Mouse (Mus musculus) lung, postnatal 10 days (tissue): ENCODE measurements around the gene Gm20662.
A peak's percentile ranks its signal among the peaks of the same experiment; 100 is the strongest.

Source experiments
- DNase-seq: peaks from one replicate; pipeline ENCODE4 v3.0.0; 2021

The Gm20662 gene

DNA sequence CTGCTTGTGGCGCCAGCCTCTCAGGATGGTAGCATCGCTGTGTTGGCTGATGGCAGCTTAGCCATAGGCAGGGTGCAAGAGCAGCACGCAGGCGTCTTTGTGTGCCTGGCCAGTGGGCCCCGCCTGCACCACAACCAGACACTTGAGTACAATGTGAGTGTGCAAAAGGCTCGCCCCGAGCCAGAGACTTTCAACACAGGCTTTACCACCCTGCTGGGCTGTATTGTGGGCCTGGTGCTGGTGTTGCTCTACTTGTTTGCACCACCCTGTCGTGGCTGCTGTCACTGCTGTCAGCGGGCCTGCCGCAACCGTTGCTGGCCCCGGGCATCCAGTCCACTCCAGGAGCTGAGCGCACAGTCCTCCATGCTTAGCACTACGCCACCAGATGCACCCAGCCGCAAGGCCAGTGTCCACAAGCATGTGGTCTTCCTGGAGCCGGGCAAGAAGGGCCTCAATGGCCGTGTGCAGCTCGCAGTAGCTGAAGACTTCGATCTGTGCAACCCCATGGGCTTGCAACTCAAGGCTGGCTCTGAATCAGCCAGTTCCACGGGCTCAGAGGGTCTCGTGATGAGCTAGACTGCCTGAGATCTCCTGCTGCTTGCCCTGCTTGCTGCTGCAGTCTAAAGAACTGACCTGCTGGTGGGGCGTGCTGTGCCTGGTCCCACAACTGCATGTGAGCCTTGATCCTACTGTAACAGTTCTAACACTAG, 58.3 kb downstream of the Gm20662 start:
- DNase-seq = no peak

DNA sequence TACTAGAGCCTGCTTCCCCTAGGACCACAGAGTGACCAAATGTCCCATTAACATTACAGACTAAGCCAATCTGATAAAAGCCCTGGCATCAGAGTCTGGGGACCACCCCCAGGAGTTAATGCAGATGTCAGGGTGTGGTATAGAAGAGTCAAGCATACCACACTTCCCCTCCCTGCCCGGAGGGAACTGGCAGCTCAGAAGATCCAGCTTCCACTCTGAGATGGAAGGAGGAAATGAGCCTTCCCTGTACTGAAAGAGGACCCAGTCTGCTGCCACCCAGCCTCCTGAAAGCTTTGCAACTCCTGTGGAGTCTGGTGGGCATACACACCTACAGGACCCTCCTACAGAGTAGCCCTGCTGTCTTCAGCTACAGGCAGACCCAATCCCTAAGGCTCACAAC, 58.9 kb downstream of the Gm20662 start:
- DNase-seq = no peak

DNA sequence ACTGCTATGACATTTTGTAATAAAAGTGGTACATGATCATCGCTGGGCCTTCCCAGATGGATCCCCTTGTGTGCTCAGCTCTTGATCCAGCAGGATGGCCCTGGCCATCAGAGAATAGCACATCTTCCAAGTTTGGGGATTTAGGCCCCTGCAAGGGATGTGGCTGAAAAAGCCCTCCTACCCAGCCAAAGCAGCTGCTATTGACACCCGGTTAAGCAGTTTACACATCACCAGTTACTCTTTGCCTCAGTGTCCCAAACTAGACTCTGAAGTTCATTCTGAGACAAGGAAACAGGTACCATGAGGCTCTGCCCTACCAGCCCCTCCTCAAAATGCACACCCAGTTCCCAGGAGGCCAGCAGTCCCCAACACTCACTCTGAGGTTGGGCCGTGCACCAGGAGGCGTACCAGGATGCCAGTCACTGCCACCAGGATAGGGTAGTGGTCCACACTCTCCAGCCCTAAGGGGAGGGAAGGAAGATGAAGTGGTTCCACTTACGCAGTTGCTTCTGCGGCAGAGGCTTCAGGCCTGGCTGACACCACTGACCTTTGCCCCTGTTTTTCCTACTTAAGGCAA, 59.6 kb downstream of the Gm20662 start:
- DNase-seq = no peak

DNA sequence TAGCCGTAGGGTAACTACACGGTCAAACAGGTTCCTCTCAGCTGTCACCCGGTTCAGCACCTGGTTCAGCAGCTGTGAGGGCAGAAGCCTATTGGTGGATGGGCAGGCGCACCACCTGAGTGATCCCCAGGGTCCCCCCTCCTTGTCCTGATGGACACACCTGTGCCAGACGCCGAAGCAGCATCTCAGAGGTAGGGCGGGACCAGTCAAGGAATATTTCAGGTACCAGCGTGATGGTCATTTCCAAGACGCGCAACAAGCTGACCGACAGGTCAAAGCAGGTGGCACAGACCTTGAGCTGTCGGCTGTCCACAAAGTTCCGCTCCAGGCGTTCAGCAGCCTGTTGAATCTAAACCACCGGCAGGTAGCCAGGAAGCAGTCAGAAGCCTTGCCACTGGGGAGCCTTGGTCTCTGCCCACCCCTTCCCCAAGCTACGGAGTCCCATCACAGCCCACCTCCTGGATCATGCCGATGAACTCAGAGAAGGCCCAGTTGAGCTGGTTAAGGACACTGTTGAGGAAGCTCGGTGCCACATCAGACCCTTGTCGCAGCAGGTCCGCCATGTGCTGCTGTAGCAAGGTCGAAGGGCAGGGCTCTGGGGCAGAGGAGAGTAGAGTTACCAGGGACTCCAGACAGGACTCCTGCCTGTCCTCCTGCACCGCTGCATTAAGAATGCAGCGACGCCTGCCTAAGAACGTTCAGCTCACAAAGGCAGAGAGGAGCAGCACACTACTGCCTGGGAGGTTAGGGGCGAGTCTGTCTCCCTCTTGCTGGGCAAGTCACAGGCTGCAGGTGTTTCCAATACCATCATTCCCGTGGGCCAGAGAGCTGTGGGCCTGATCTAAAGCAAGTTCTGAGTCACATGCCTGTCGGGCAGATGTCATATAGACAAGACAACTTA, 60.5 kb downstream of the Gm20662 start:
- no peak for DNase-seq

DNA sequence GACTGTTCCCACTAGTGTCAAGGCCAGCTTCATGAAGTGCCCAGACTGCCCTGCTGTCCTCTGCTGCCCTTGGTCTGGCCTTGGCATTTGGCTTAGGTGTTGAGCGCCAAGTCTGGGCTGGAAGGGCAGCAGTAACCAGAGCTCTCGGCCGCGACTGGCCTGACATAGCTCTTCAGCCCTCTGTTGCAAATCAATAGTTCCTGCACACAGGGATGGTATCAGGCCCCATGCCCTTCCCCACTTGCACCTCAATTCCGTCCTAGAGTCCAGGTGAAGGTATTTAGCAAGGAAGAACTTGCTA, 61.1 kb downstream of the Gm20662 start:
- no peak for DNase-seq

DNA sequence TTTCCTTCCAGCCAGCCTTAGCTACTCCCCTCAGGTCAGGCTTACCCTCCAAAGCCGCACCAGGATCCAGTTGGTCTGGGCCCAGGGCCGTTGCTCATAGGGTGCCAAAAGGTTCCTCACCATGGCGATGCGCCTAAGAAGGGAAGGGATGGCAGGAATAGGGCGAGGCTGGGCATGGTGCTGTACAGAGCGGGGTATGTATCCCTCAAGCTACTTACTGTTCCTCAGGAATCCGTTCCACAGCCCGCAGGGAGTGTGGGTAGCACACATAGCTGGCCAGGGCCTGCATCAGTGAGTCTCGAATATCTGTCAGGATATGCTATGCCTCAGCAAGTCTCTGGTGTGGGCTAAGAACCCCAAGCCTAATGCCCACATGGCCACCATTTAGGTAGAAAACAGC, 62.1 kb downstream of the Gm20662 start:
- no peak for DNase-seq

DNA sequence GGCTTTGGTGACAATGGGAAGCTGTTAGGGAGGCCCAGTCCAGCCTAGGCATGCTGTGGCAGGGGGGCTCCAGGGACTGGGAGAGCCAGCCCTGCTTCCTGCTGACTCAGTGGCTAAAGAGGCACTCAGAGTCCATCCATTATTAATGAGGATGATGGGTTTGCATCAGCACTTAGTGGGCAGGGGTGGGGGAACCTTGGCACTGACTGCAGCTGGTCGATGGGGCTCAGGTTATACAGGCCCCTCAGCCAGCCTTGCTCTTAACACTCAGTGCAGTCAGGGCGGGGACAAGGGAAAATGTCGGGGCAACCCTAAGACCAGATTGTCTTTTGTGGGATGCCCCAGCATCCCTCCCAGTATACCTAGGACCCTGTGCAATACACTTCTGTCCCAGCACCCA, 66.0 kb downstream of the Gm20662 start:
- no peak for DNase-seq

DNA sequence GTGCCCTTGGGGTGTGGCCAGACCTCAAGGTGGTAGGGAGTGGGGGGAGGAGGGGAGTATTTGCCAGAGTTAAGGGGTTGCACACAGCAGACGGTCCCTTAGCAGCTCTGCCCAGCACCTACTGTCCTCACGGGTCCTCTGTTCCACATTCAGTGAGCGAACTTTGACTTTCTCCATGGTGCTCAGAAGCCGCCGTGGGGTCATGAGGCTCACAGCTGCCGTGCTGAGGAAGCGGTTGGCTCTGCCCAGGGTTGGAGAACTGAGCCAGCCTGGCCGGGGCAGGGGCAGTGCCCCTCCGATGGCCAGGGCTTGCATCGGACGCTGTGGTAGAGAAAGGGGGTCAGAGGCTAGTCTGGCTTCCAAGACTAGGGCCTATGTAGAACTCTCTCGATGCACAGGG, 67.2 kb downstream of the Gm20662 start:
- no peak for DNase-seq

DNA sequence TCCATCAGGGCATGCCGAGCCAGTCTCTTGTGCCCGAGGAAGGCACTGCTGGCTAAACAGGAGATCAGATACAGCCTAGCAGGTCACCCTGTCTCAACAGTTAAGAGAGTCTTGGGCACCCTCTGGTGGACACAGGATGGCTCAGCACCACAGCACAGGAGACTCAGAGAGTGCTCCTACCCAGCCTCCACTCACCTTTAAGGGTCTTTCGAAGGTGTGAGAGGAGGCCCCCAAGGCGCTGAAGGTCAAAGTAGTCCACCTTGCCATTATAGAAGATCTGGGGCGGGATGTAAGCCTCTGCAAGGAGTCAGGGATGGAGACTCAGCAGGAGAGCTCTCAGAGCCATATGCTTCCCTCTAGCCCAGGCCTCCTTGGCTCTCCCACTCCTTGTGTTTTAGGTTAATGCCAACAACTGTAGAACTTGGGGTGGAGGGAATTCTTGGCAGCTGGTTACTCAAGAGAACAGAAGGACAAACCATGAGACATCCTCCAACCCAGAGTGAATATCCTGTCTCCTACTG, 69.4 kb downstream of the Gm20662 start:
- peak; percentile 76 for DNase-seq

DNA sequence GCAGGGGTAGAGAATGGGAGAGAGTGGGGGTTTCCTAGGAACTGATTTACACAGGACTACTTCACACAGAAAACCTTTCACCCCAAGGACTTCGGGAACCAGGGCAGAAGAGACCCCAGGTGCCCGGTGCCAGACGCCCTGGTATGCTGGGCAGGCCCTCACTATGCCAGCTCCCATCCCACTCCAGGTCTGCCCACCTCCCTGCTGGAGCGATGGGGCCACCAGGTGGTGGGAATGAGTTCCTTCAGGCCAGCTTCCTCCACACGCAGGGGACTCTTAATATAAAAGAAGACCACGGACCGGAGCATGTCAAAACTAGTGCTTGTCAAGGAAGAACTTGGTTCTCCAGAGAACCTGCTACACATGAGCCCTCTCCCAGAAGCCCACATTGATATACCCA, 71.0 kb downstream of the Gm20662 start:
- DNase-seq = no peak

DNA sequence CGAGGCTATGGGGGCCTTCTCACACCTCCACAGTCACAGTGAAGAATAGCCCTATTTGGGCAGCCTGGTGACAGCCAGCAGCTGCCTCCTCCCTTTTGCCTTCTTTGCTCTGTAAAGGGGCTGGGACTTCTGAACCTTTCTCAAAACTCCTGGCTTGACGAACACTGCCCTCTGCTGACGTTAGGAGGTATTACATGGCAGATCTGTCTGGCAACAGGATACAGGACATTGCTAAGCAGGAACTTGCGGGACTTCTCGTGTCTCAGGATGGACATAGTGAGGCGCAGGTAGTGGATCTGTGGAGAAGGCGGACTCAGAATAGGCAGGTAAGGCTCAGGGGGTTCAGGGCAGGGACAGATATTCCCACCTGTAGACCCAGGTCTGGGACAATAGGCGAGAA, 71.8 kb downstream of the Gm20662 start:
- peak; percentile 91 for DNase-seq

DNA sequence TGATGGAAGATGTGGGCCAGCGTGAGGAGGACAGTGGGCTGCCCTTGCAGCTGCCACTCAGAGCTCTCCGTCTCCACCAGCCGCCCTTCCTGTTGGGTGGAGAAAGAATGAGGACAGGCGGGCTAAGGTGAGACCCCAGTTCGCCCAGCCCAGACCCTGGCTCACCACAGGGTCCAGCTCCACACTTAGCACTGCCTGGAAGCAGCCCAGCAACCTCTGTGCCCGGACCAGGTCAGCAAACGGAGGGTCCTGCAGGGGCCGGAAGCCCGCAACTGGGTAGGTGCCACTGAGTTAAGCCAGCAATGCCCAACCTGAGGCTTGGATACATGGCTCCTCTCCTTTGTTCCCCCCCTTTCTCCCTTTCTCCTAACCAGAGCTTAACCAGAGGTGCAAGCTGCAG, 72.9 kb downstream of the Gm20662 start:
- no peak for DNase-seq

DNA sequence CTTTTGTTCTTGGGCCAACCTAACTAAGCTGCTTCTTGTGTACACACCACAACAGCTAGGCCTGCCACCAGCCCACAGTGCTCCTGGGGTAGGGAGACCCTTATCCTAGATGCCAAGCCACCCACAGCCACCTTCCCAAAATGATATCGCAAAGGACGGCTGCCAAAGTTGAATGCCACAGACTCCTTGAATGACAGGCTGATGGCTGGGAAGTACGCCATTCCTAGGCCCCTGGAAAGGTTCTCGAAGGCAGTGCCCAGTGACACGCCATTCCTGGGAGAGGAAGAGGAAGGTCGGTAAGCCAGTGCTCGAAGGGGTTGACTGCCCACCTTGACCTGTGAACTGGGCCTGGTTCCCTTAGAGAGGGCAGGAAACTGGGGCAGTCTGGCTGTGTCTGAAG, 73.4 kb downstream of the Gm20662 start:
- no peak for DNase-seq

DNA sequence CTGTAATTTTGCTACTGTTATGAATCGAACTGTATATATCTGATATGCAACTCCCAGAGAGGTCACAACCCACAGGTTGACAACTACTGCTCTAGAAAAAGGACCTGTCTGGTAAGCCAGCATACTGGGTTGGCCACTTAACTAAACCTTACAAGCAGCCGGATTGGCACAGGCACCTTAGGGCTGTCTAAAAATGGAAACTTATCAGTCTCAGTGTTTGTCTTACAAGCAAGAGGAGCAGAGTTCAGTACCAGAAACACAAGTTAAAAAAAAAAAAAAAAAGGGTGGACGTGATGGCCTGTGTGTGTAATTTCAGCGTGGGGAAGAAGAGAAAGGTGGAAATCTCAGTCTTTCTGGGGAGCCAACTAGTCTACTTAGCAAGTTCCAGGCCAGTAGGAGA, 75.7 kb downstream of the Gm20662 start:
- no peak for DNase-seq

DNA sequence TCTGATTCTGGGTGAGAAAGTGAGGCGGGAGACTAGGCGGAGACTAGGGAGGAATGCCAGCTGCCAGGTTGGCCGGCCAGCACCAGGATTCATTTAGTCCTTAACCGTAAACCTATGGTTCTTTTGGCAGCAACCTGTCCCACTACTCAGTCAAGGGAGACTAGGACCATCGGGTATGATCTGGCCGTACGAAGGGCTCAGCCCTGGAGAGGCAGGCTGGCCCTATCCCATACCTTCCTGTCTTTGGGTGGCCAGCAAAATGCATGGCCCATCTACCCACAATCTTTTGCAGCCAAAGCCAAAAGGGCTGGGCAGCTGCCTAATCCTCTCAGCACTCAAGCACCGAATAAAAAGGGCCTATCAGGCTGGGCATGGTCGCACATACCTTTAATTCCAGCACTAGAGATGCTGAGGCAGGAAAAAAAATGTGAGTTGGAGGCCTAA, 76.4 kb downstream of the Gm20662 start:
- DNase-seq = no peak

DNA sequence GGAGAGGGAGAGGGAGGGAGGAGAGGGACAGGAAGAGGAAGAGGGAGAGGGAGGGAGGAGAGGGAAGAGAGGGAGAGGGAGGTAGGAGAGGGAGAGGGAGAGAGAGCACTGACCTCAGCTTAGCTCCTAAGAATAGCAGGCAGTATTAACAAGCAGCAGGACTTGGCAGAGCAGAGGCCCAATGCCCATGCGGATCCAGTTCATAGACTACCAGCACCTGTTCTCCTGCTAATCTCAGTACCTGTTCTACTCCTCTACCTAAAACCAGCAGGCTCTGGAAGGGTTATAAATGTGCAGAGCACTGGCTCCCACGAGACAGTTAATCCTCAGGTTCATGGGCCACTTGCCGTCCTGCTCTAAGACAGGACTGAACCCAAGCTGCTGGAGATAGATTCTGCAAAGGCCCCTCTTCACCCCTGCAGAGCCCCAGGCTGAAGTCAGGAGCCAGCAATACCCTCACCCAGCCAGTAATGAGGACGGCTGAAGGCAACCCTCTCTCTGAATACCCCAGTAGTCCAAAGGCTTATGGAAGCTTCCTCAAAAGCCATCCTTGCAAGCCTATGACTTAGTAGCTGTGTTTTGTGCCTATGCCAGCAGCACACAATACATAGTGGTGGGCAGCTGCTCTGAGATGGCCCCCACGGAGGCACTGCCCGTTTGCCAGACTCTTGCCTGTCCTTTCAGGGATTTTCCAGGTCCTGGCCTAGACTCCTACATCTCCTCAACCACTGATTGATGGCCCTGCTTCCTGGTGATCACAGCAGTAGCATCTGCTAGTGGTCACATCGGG, 77.2 kb downstream of the Gm20662 start:
- no peak for DNase-seq

DNA sequence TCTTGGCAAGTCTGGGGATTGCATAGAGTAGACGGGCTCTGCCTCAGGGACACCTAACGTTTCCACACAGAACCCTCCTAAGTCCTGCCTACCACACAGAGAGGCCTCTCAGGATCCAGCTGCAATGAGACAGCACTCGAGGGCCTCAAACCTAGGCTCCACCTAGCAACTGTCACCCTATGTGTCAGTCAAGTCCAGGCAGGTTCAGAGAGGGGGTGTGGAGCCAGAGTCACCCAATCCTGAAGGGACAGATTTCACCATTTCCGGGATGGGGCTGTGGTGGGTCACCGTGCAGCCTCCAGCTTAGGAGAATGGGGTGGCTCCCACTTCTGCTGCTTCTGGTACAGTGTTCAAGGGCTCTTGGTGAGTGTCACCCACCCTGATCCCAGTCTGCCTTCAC, 84.0 kb downstream of the Gm20662 start, which contains the start of gene Mst1:
Gene Mst1, plus strand, starts transcription at position 269 of the 400 bp plus-strand sequence.
- no peak for DNase-seq

DNA sequence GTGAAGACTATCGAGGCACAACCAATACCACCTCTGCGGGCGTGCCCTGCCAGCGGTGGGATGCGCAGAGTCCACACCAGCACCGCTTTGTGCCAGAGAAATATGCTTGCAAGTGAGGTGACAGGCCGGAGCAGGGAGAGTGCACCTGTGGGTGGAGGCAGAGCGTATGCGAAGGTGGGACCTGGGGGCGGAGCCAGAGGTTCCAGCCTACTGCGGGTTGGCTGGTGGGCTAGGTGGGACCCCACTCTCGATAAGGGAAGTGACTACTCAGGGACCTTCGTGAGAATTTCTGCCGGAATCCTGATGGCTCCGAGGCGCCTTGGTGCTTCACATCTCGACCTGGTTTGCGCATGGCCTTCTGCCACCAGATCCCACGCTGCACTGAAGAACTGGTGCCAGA, 86.4 kb downstream of the Gm20662 start:
- peak; percentile 24 for DNase-seq

DNA sequence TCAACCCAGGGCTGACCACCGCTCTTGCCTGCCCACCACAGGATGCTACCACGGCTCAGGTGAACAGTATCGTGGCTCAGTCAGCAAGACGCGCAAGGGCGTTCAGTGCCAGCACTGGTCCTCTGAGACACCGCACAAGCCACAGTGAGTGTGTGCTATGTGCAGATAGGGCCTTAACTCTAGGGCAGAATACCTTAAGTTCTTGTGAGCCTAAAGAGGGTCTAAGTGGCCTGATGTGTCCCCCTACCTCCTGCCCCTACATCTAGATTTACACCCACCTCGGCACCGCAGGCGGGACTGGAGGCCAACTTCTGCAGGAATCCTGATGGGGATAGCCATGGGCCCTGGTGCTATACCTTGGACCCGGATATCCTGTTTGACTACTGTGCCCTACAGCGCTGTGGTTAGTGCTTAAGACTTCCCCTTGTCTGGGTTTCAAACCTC, 86.9 kb downstream of the Gm20662 start, which contains the start of gene Rnf123:
Gene Rnf123, minus strand, starts transcription at position 359 of the 444 bp plus-strand sequence.
- no peak for DNase-seq

DNA sequence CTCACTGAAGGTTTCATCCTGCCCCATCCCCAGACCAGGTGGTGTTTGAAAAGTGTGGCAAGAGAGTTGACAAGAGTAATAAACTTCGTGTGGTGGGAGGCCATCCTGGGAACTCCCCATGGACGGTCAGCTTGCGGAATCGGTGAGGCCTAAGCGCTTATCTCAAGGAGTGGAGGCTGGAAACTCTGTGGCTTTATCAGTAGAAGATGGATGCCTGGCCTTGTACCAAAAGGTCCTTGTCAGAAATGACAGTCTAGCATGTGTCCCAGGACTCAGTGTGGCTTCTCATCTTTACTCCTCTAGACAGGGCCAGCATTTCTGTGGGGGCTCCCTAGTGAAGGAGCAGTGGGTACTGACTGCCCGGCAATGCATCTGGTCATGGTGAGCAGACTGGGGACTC, 87.4 kb downstream of the Gm20662 start:
- DNase-seq = no peak

DNA sequence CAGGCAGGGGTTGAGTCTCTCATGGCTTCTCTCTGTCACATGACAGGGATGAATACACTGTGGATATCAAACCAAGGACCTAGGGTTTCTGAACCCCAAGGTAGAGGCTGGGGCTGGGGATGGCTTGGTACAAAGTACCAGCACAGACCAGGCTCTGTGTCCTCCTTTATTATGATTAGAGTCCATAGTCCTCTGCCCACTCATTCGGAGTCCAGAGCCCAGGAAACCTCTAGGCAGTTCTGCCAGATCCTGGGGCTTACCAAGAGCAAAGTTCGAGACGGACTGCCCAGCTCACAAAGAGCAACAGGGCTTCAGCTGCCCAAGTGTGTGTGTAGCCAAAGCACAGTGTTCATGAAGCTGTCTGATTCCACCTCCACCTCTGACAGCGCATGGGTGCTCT, 89.1 kb downstream of the Gm20662 start:
- no peak for DNase-seq

DNA sequence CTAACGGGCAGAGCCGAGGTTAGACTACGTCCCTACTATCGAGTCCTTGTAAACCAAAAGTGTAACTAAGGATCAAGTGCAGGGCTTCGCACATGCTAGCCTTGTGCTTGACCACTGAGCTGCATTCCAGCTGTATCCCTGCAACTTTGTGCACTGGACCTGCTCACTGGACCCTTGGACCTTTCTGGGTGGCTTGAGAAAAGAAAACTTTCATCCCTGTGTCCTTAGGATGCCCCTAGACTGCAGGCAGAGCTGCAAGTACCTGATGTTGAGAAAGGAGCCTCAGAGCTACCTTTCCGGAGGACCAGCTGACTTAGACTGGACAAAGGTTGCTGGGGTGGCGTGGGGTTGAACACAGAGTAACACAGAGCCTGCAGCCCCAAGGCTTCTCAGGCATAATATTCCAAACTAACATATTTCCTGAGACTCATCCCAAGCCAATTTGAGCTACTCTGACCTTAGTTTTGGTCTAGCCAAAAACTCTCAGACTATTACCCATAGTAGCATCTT, 94.5 kb downstream of the Gm20662 start:
- no peak for DNase-seq

DNA sequence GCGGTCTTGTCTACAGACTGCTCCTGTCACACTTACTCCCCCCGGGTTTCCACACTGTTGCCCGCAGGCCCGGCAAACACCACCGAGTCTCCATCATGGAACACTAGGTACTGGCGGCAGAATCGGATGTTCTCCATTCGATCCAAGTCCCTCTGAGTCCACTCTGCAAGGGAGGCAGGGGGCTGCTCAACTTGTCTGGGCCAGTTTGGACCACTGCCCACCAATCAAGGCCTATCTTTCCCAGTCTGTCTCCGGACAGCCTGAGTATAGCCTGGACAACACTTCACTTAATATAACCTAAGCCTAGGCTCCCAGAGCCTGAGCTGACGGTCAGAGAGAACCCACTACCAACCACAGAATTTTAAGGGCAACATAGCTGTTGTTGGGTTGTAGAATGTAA, 97.4 kb downstream of the Gm20662 start:
- no peak for DNase-seq
